ENCODE assay signal across 22 mouse cellular contexts in genomic region chr1:156981975-156982374, GRCm38 (mm10). TPM values are rescaled to one million over a fixed set of nuclear protein-coding genes. Genes with fewer than 3 reads are reported as not detected.
DNase-seq lines count a peak whose midpoint lies in the region; ATAC-seq and TF ChIP-seq lines count a peak whose summit lies in the region.
"Had no signal": no experiment of that assay in that cellular context is flagged by ENCODE, and none has a peak within 500 bp of the region (broad histone marks: within the 10 kb centered on the region; RNA-seq: fewer than 3 reads in every experiment).

No protein-coding gene starts in this region.

- no peaks in the 10 kb centered on the region for H3K27me3 ChIP-seq in embryonic facial prominence, embryonic 11.5 days (ENCODE audit: control insufficient read depth, insufficient read depth, low read length)
- no peaks in the 10 kb centered on the region for H3K27me3 ChIP-seq in embryonic facial prominence, embryonic 10.5 days (replicated peaks; ENCODE audit: low read depth, poor library complexity, severe bottlenecking)
- no peaks in the 10 kb centered on the region for H3K27me3 ChIP-seq in midbrain, embryonic 16.5 days (ENCODE audit: control insufficient read depth, insufficient read depth, low read depth, low read length)
- no peaks in the 10 kb centered on the region for H3K27me3 ChIP-seq in midbrain, postnatal 0 days (ENCODE audit: insufficient read depth, low read length)
- H3K27me3 ChIP-seq: forebrain, embryonic 13.5 days; heart, embryonic 13.5 days; hindbrain, embryonic 13.5 days had no signal

- no peak overlapping the region for H3K4me3 ChIP-seq in embryonic facial prominence, embryonic 11.5 days (ENCODE audit: low read depth, low read length)
- H3K4me3 ChIP-seq in embryonic facial prominence, embryonic 10.5 days, result no peak overlapping the region
- H3K4me3 ChIP-seq in midbrain, embryonic 16.5 days (ENCODE audit: low read depth, low read length), result no peak overlapping the region
- no peak overlapping the region for H3K4me3 ChIP-seq in midbrain, postnatal 0 days (ENCODE audit: low read depth, low read length)
- H3K4me3 ChIP-seq: embryonic facial prominence, embryonic 13.5 days; forebrain, embryonic 13.5 days; gastrocnemius, adult 2 months; heart, embryonic 13.5 days; hindbrain, embryonic 13.5 days had no signal

- no peaks in the 10 kb centered on the region for H3K36me3 ChIP-seq in embryonic facial prominence, embryonic 11.5 days (replicated peaks; ENCODE audit: control insufficient read depth, insufficient read depth, low read depth, low read length)
- no peaks in the 10 kb centered on the region for H3K36me3 ChIP-seq in embryonic facial prominence, embryonic 10.5 days (replicated peaks)
- no peaks in the 10 kb centered on the region for H3K36me3 ChIP-seq in midbrain, embryonic 16.5 days (ENCODE audit: control insufficient read depth, insufficient read depth, low read length)
- H3K36me3 ChIP-seq in midbrain, postnatal 0 days (ENCODE audit: insufficient read depth, low read length), result no peaks in the 10 kb centered on the region
- H3K36me3 ChIP-seq: embryonic facial prominence, embryonic 13.5 days; heart, embryonic 13.5 days; hindbrain, embryonic 13.5 days had no signal

- no peak for DNase-seq in embryonic facial prominence, embryonic 11.5 days (ENCODE audit: low spot score)
- DNase-seq in embryonic facial prominence, embryonic 10.5 days (ENCODE audit: low spot score), result no peak
- no peak for DNase-seq in midbrain, postnatal 0 days (ENCODE audit: low spot score)
- DNase-seq in kidney, postnatal 25 days, result no peak
- no peak for DNase-seq in kidney, postnatal 4 days
- DNase-seq: adrenal gland, adult 2 months; adrenal gland, postnatal 25 days; cerebellum, adult 2 months; cerebellum, postnatal 10 days; embryo, embryonic 11 days; forebrain, postnatal 0 days; gastrocnemius, adult 2 months; gastrocnemius, postnatal 25 days; heart, adult 11 months; heart, postnatal 36 days had no signal

- WGBS in embryonic facial prominence, embryonic 11.5 days, result 90% methylated on average over 9 of the region's 9 CpGs
- 88% methylated on average over 9 of the region's 9 CpGs for WGBS in embryonic facial prominence, embryonic 10.5 days
- 76% methylated on average over 9 of the region's 9 CpGs for WGBS in midbrain, embryonic 16.5 days
- WGBS in midbrain, postnatal 0 days, result 75% methylated on average over 9 of the region's 9 CpGs

- H3K27ac ChIP-seq in embryonic facial prominence, embryonic 11.5 days (replicated peaks; ENCODE audit: low read depth, low read length), result no peak overlapping the region
- H3K27ac ChIP-seq in embryonic facial prominence, embryonic 10.5 days (replicated peaks), result no peak overlapping the region
- H3K27ac ChIP-seq in midbrain, embryonic 16.5 days (ENCODE audit: low read length), result no peak overlapping the region
- H3K27ac ChIP-seq in midbrain, postnatal 0 days (ENCODE audit: low read depth, low read length), result no peak overlapping the region
- H3K27ac ChIP-seq: embryonic facial prominence, embryonic 13.5 days; forebrain, embryonic 13.5 days; gastrocnemius, adult 2 months; heart, embryonic 13.5 days; hindbrain, embryonic 13.5 days; hindbrain, postnatal 0 days had no signal

- H3K9me3 ChIP-seq in embryonic facial prominence, embryonic 11.5 days (replicated peaks; ENCODE audit: control insufficient read depth, low read length), result no peaks in the 10 kb centered on the region
- H3K9me3 ChIP-seq in embryonic facial prominence, embryonic 10.5 days, result no peaks in the 10 kb centered on the region
- H3K9me3 ChIP-seq in midbrain, embryonic 16.5 days (replicated peaks; ENCODE audit: control insufficient read depth, low read length, poor library complexity, severe bottlenecking), result no peaks in the 10 kb centered on the region
- H3K9me3 ChIP-seq in midbrain, postnatal 0 days (ENCODE audit: low read length), result no peaks in the 10 kb centered on the region
- H3K9me3 ChIP-seq: embryonic facial prominence, embryonic 13.5 days; forebrain, embryonic 13.5 days; heart, embryonic 13.5 days; hindbrain, embryonic 13.5 days had no signal

- no peak overlapping the region for H3K9ac ChIP-seq in embryonic facial prominence, embryonic 11.5 days (replicated peaks; ENCODE audit: low read length)
- no peak overlapping the region for H3K9ac ChIP-seq in midbrain, embryonic 16.5 days (ENCODE audit: low read depth, low read length)
- H3K9ac ChIP-seq in midbrain, postnatal 0 days (replicated peaks; ENCODE audit: low read length, poor library complexity, severe bottlenecking), result no peak overlapping the region
- H3K9ac ChIP-seq: embryonic facial prominence, embryonic 13.5 days; forebrain, embryonic 13.5 days; forebrain, postnatal 0 days; heart, embryonic 13.5 days; hindbrain, embryonic 13.5 days had no signal

- ATAC-seq in embryonic facial prominence, embryonic 11.5 days (replicated peaks; ENCODE audit: insufficient number of reproducible peaks, low FRiP score, low TSS enrichment, low read depth), result 0 out of 2 replicates have a peak, but pooled peaks have one; percentile 34
- ATAC-seq in midbrain, embryonic 16.5 days, result peak; percentile 32; the same call in 1 of the 2 replicates
- ATAC-seq in midbrain, postnatal 0 days (ENCODE audit: low FRiP score), result no peak
- ATAC-seq in granulocyte monocyte progenitor cell, adult 5-6 weeks (replicated peaks; ENCODE audit: poor library complexity, severe bottlenecking), result peak; percentile 35
- ATAC-seq: forebrain, embryonic 13.5 days; forebrain, postnatal 0 days; hindbrain, postnatal 0 days had no signal

- no peaks in the 10 kb centered on the region for H3K4me1 ChIP-seq in embryonic facial prominence, embryonic 11.5 days (ENCODE audit: control insufficient read depth, insufficient read depth, low read length)
- H3K4me1 ChIP-seq in embryonic facial prominence, embryonic 10.5 days, result peaks cover 15% of the 10 kb centered on the region
- H3K4me1 ChIP-seq in midbrain, embryonic 16.5 days (ENCODE audit: control insufficient read depth, insufficient read depth, low read length), result no peaks in the 10 kb centered on the region
- no peaks in the 10 kb centered on the region for H3K4me1 ChIP-seq in midbrain, postnatal 0 days (ENCODE audit: insufficient read depth, low read length)
- H3K4me1 ChIP-seq: embryonic facial prominence, embryonic 13.5 days had no signal

- TF ChIP-seq CTCF in midbrain, postnatal 0 days (IDR thresholded peaks at IDR 0.05), result no peak

- no peak overlapping the region for H3K4me2 ChIP-seq in embryonic facial prominence, embryonic 11.5 days (ENCODE audit: low read depth, low read length)
- H3K4me2 ChIP-seq in midbrain, embryonic 16.5 days (ENCODE audit: low read length), result no peak overlapping the region
- H3K4me2 ChIP-seq in midbrain, postnatal 0 days (ENCODE audit: low read depth, low read length, poor library complexity, severe bottlenecking), result no peak overlapping the region
- H3K4me2 ChIP-seq: embryonic facial prominence, embryonic 13.5 days; forebrain, embryonic 13.5 days; heart, embryonic 13.5 days; hindbrain, embryonic 13.5 days had no signal

RNA-seq across cellular contexts. Expression of gene Ralgps2, which starts 42.5 kb away (rescaled TPM):
- 76.1 and 84.9 TPM in 2 replicates for polyA plus RNA-seq in embryonic facial prominence, embryonic 11.5 days (2014; fragmentation: Nextera tagmentation; extraction: Ambion mirVana)
- 84.0 and 90.1 TPM in 2 replicates for polyA plus RNA-seq in embryonic facial prominence, embryonic 10.5 days (2016; fragmentation: Nextera tagmentation; extraction: Ambion mirVana)
- 78.1 and 99.7 TPM in 2 replicates for polyA plus RNA-seq in midbrain, embryonic 16.5 days (2015; fragmentation: Nextera tagmentation; extraction: Ambion mirVana)
- 68.8 and 87.0 TPM in 2 replicates for total RNA-seq in midbrain, postnatal 0 days (2014; rRNA removed)
- 58.2 and 70.4 TPM in 2 replicates for polyA plus RNA-seq in midbrain, postnatal 0 days (2015; fragmentation: Nextera tagmentation; extraction: Ambion mirVana)
- 12.5 and 20.4 TPM in 2 replicates for total RNA-seq in granulocyte monocyte progenitor cell, adult 5-6 weeks (2014; fragmentation: Nextera tagmentation)
- total RNA-seq in granulocyte monocyte progenitor cell, adult 5-6 weeks (2017), result 26.4 and 28.8 TPM in 2 replicates
